Mouse (Mus musculus) liver, postnatal 0 days (tissue): Measurements from ENCODE around the gene Gng10.

Experiments
- CTCF ChIP-seq: sonication (generic); IDR thresholded peaks from 2 replicates; pipeline ENCODE4 v1.5.1; 2016; ENCODE audit warnings: antibody characterized with exemption, low read depth
- EP300 ChIP-seq: IDR thresholded peaks from 2 replicates; pipeline ENCODE4 v1.6.1; 2016; ENCODE audit warnings: antibody characterized with exemption, low read depth, mild to moderate bottlenecking

DNA sequence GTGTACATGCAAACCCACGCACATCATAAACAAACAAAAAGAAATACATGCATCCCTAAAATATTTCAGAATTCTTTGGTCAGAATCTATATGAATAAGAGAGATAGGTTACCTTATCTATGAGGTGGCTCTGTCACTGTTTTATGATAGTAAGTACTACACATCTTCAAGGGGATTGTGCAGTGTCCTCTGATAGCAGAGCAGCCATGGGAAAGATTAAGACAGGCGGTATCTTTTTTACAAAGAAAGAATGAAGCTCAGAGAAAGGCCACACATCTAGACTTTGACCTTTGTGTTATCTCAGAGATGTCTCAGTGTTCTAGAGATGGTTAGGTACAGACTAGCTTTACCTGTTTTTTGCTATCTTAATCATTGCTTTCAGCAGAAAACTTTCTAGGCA lies 18.0 kb upstream of the Gng10 start:
- TF ChIP-seq EP300 (no peak), CTCF (no peak)
